Mouse (Mus musculus) lung, embryonic 15.5 days (tissue): Measurements from ENCODE around the gene Smc3. TPM values are rescaled to one million over a fixed set of nuclear protein-coding genes. Genes with fewer than 3 reads are reported as not detected.

Source experiments
- ATAC-seq: fragments of 200-750 bp; cut with Nextera tagmentation; 2 replicates; pipeline ENCODE4 v1.8.0; 2017; ENCODE audit warnings: moderate number of reproducible peaks, borderline replicate concordance; ENCODE audit not compliant: low FRiP score, low TSS enrichment; ENCODE audit errors: extremely low read depth
- H3K27ac ChIP-seq: fragments of 300-500 bp; sonication (generic); 2 replicates; pipeline ENCODE4 v1.5.1; 2015; ENCODE audit warnings: moderate library complexity, mild to moderate bottlenecking, inconsistent platforms
- H3K27me3 ChIP-seq: fragments of 300-500 bp; sonication (generic); 2 replicates; pipeline ENCODE4 v1.6.1; 2015; ENCODE audit warnings: inconsistent platforms
- H3K36me3 ChIP-seq: fragments of 300-500 bp; sonication (generic); 2 replicates; pipeline ENCODE4 v1.6.1; 2015; ENCODE audit warnings: inconsistent platforms
- H3K4me1 ChIP-seq: fragments of 300-500 bp; sonication (generic); 2 replicates; pipeline ENCODE4 v1.6.1; 2015; ENCODE audit warnings: inconsistent platforms
- H3K4me2 ChIP-seq: fragments of 300-500 bp; sonication (generic); 2 replicates; pipeline ENCODE4 v1.6.1; 2015; ENCODE audit warnings: inconsistent platforms, mild to moderate bottlenecking, moderate library complexity
- H3K4me3 ChIP-seq: fragments of 300-500 bp; sonication (generic); 2 replicates; pipeline ENCODE4 v1.5.1; 2015; ENCODE audit warnings: mild to moderate bottlenecking, inconsistent platforms
- H3K9ac ChIP-seq: fragments of 300-500 bp; sonication (generic); 2 replicates; pipeline ENCODE4 v1.6.1; 2015; ENCODE audit warnings: inconsistent platforms
- H3K9me3 ChIP-seq: fragments of 300-500 bp; sonication (generic); 2 replicates; pipeline ENCODE4 v1.6.1; 2016; ENCODE audit warnings: inconsistent platforms
- WGBS: fragments of 180-500 bp; shearing (Covaris S2); methylation state at CpG from one replicate; pipeline ENCODE4 v1.1.7; 2015; 5-methylcytosine and 5-hydroxymethylcytosine counted together
- polyA plus RNA-seq: library from polyadenylated mRNA; unstranded; fragments of >200 nt; fragmentation: Nextera tagmentation; extraction: Ambion mirVana; gene quantifications from 2 replicates; pipeline ENCODE4 v1.2.1, GENCODE M21; 2015

Gene Smc3
- polyA plus RNA-seq, 1 experiment from 2014 or later: 72.2 TPM

- Histone ChIP-seq H3K4me1 (peaks cover 18% of the 10 kb centered on the region), H3K9ac (no peak overlapping the region), H3K36me3 (no peaks in the 10 kb centered on the region), H3K9me3 (no peaks in the 10 kb centered on the region), H3K4me2 (no peak overlapping the region), H3K27ac (no peak overlapping the region), H3K4me3 (no peak overlapping the region), H3K27me3 (peaks cover 95% of the 10 kb centered on the region)
- ATAC-seq: no peak
- 43% methylated on average over 7 of the region's 7 CpGs for WGBS
These were observed 79.8 kb downstream of the Smc3 start for GRCm38 (mm10) chr19:53679981-53680380.

GRCm38 (mm10) chr19:53682427-53682826 is 82.2 kb downstream of the Smc3 start:
- no peak for ATAC-seq
- Histone ChIP-seq H3K27me3 (peaks cover 81% of the 10 kb centered on the region), H3K4me1 (peaks cover 3% of the 10 kb centered on the region; the same call in 1 of the 2 replicates), H3K4me2 (no peak overlapping the region), H3K9ac (no peak overlapping the region), H3K9me3 (no peaks in the 10 kb centered on the region), H3K27ac (no peak overlapping the region), H3K4me3 (no peak overlapping the region), H3K36me3 (no peaks in the 10 kb centered on the region)
- 23% methylated on average over 8 of the region's 8 CpGs for WGBS

DNA sequence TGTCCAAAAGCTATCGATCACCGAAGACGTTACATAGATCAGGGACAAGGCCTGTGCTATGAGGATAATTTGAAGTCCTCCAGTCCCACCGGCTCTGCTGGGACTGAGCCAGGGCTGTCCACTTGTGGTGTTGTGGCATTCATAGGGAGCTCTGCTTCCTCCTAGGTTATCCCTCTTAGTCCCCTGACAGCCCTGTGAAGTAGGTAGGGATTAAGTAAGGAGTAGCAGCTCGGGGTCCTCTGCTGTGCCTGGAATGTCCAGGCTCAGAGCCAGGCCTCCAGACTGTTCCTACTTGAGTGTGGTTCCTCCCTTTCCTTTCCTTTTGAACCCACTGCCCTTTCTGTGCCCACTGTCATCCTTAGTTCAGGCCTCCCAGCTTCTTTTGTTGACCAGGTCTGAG is 87.4 kb downstream of the Smc3 start:
- Histone ChIP-seq H3K27me3 (peaks cover 34% of the 10 kb centered on the region), H3K27ac (no peak overlapping the region), H3K9me3 (no peaks in the 10 kb centered on the region), H3K9ac (no peak overlapping the region), H3K36me3 (no peaks in the 10 kb centered on the region), H3K4me3 (no peak overlapping the region), H3K4me2 (no peak overlapping the region), H3K4me1 (no peaks in the 10 kb centered on the region)
- ATAC-seq: no peak
- WGBS: 75% methylated on average over 5 of the region's 5 CpGs

DNA sequence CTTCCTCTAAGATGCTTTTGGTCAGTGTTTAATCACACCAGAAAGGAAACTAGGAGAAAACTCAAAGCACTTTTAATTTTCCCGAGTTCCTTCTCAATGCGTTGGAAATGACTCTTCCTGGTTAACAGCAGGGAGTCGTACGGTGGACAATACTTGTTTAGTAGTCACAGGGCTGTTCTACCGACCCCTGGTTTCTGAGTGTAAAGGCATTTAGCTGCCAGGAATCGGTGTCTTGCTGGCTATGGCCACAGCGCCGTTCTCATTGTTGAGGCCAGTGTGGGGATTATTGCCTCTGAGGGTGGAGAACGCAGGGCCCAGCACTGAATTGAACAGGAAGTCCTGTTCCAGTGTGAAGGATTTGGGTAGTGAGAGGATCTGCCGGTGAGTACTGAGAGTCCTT is 90.6 kb downstream of the Smc3 start:
- Histone ChIP-seq H3K36me3 (no peaks in the 10 kb centered on the region), H3K9ac (no peak overlapping the region), H3K4me2 (no peak overlapping the region), H3K27ac (no peak overlapping the region), H3K4me3 (no peak overlapping the region), H3K27me3 (peaks cover 4% of the 10 kb centered on the region; the same call in 1 of the 2 replicates), H3K9me3 (no peaks in the 10 kb centered on the region), H3K4me1 (no peaks in the 10 kb centered on the region)
- 79% methylated on average over 10 of the region's 10 CpGs for WGBS
- no peak for ATAC-seq

GRCm38 (mm10) chr19:53694020-53694419 is 93.8 kb downstream of the Smc3 start:
- no peak overlapping the region for H3K27ac ChIP-seq

More at GRCm38 (mm10) chr19:53694020-53694419, 93.8 kb downstream of the Smc3 start:
- Histone ChIP-seq H3K9me3 (no peaks in the 10 kb centered on the region), H3K36me3 (no peaks in the 10 kb centered on the region), H3K4me1 (no peaks in the 10 kb centered on the region), H3K4me3 (no peak overlapping the region), H3K27me3 (peaks cover 11% of the 10 kb centered on the region), H3K9ac (no peak overlapping the region), H3K4me2 (no peak overlapping the region)
- 4% methylated on average over 1 of the region's 1 CpGs for WGBS
- no peak for ATAC-seq

Other genes starting within 250 kb of the Smc3 start
- gene Gm10197, start 228.6 kb upstream of the Smc3 start, polyA plus RNA-seq: 4.1 TPM in 1 of 2 replicates, not detected in the other
- 38.5 and 41.8 TPM in 2 replicates for gene Smndc1, start 209.8 kb upstream of the Smc3 start, polyA plus RNA-seq
- gene Dusp5, start 71.3 kb upstream of the Smc3 start, polyA plus RNA-seq: 6.7 and 7.8 TPM in 2 replicates
- 402 and 410 TPM in 2 replicates for gene Nutf2-ps1, start 11.3 kb upstream of the Smc3 start, polyA plus RNA-seq
- 1.4 and 2.5 TPM in 2 replicates for gene Rbm20, start 76.9 kb downstream of the Smc3 start, polyA plus RNA-seq